Mouse (Mus musculus) hindlimb bud, embryonic 11.5 days (tissue): ENCODE data around the gene Prim2.
"Not testable (repeated sequence)": the region's sequence is repeated elsewhere in the genome, so short reads cannot be mapped to it uniquely, and the experiment has no call there.

Source experiments
- DNase-seq: peaks from one replicate; pipeline ENCODE4 v3.0.0-alpha.2; 2012; ENCODE audit warnings: low read depth, low spot score; ENCODE audit errors: extremely low spot score

Gene Prim2

GRCm38 (mm10) chr1:33657574-33658149 is 11.9 kb downstream of the Prim2 start:
- DNase-seq, result no peak

- no peak for DNase-seq
These were observed 18.7 kb downstream of the Prim2 start for GRCm38 (mm10) chr1:33650875-33651274.

GRCm38 (mm10) chr1:33649534-33650108 is 20.0 kb downstream of the Prim2 start:
- DNase-seq, result no peak

- no peak for DNase-seq
These were observed 20.6 kb downstream of the Prim2 start for GRCm38 (mm10) chr1:33649021-33649420.

- no peak for DNase-seq
These were observed 21.9 kb downstream of the Prim2 start for GRCm38 (mm10) chr1:33647661-33648060.

- no peak for DNase-seq
These were observed 22.4 kb downstream of the Prim2 start for GRCm38 (mm10) chr1:33647173-33647572.

- no peak for DNase-seq
These were observed 23.9 kb downstream of the Prim2 start for GRCm38 (mm10) chr1:33645689-33646088.

- DNase-seq, result no peak
These were observed 28.5 kb downstream of the Prim2 start for GRCm38 (mm10) chr1:33641139-33641538.

- no peak for DNase-seq
These were observed 29.5 kb downstream of the Prim2 start for GRCm38 (mm10) chr1:33640089-33640488.

- no peak for DNase-seq
These were observed 30.4 kb downstream of the Prim2 start for GRCm38 (mm10) chr1:33639234-33639633.

- no peak for DNase-seq
These were observed 31.8 kb downstream of the Prim2 start for GRCm38 (mm10) chr1:33637827-33638226.

- no peak for DNase-seq
These were observed 33.0 kb downstream of the Prim2 start for GRCm38 (mm10) chr1:33636421-33637195.

- DNase-seq, result not testable (repeated sequence)
These were observed 38.5 kb downstream of the Prim2 start for GRCm38 (mm10) chr1:33631002-33631618.

GRCm38 (mm10) chr1:33627803-33628202 is 41.8 kb downstream of the Prim2 start:
- DNase-seq, result no peak

- DNase-seq, result no peak
These were observed 42.5 kb downstream of the Prim2 start for GRCm38 (mm10) chr1:33627070-33627469.

GRCm38 (mm10) chr1:33624900-33625299 is 44.7 kb downstream of the Prim2 start:
- no peak for DNase-seq

- no peak for DNase-seq
These were observed 45.2 kb downstream of the Prim2 start for GRCm38 (mm10) chr1:33624441-33624840.

- no peak for DNase-seq
These were observed 47.8 kb downstream of the Prim2 start for GRCm38 (mm10) chr1:33621791-33622190.

- DNase-seq, result no peak
These were observed 49.4 kb downstream of the Prim2 start for GRCm38 (mm10) chr1:33620091-33620788.

GRCm38 (mm10) chr1:33616642-33617041 is 53.0 kb downstream of the Prim2 start:
- DNase-seq, result not testable (repeated sequence)

- DNase-seq, result no peak
These were observed 57.5 kb downstream of the Prim2 start for GRCm38 (mm10) chr1:33612100-33612499.
